Mouse (Mus musculus): ENCODE data around the gene Tnrc6c.

DNA sequence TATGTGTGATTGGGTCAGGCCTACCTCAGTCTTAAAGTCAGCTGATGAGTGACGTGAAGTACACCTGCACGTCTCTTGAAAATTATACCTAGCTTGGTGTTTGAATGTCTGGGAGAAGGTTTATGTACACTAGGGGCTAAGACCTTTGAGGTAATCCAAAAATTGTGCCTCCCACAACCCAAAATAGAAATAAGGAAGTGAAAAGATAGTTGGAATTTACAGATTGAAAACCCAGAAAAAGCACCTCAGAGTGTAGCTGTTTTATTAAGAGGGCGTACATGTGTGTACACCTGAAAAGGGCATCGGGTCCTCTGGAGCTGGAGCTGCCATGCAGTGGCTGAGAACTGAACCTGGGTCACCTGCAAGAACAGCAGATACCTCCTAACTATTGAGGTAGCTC lies 24.1 kb downstream of the Tnrc6c start:
- TF ChIP-seq CTCF (IDR thresholded peaks at IDR 0.05; ENCODE audit: borderline replicate concordance, insufficient read depth, low read depth, low read length) (no peak), POLR2A (IDR thresholded peaks at IDR 0.05; ENCODE audit: borderline replicate concordance, insufficient read depth, low read length) (no peak)
